Mouse (Mus musculus) cerebellum, adult 9-10 months (tissue): ENCODE measurements at regions not wholly inside any gene's neighbourhood (a gene's known extent, or its start where the extent isn't known, plus 50 kb on each side); places are given as distances from the start of the nearest gene placed in this dataset.

Experiments
- DNase-seq: peaks from one replicate; pipeline ENCODE4 v3.0.0; 2022

GRCm38 (mm10) chr3:3746542-3746941, 2004.1 kb upstream of the Gm8797 start:
- no peak for DNase-seq

DNA sequence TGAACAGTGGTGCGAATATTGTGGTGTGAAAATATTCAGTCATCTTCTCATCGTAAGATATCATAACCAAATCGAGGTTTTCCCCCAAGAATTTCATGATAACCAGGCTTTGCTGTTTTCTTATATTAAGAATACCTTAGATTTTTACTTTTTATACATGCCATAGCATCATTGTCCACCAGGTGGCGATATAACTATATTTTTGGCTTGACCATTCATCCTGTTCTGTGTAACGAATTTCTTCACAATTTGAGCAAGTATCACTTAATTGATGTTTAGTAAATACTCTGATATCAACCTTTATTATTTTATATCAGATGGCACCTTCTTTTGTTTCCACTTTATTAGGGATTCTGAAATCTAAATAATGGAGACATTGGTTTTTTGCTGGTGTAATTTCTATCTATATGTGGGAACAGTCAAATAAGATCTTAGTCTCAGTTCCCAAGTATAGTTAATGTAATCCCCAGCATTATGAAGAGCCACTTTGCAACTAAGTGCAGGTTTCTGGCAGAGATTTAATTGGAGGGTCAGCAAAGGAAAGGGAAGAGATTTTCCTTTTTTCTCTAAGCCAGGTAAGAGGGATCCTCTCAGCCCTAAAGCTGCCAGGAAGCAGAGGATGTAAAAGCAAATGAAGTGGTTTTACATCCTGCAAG, 1998.9 kb upstream of the Gm8797 start:
- peak; percentile 19 for DNase-seq

GRCm38 (mm10) chr3:3761346-3761745, 1989.3 kb upstream of the Gm8797 start:
- no peak for DNase-seq

- DNase-seq: no peak
These were observed 1966.4 kb upstream of the Gm8797 start for GRCm38 (mm10) chr3:3784200-3784599.

- no peak for DNase-seq
These were observed 1964.6 kb upstream of the Gm8797 start for GRCm38 (mm10) chr3:3786039-3786438.

- DNase-seq: no peak
These were observed 1942.8 kb upstream of the Gm8797 start for GRCm38 (mm10) chr3:3807821-3808220.

DNA sequence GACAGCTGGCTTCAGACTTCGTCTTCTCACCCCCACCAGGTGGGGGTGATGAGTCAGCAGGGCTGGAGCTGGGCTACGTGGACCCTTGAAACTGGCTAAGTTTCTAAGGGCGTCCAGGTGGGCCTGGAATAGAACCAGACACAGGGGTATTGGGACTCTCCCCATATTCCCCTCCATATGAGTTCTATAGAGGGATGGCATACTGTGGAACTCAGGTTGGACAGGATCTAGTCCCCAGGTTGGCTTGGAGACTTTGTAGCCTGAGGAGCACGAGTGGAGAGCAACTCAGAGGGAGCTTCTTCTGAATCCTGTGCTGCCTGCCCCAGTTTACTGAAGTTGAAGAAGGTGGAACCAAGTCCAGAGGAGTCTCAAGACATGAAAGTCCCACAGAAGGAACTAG, 1921.6 kb upstream of the Gm8797 start:
- no peak for DNase-seq

- no peak for DNase-seq
These were observed 1919.0 kb upstream of the Gm8797 start for GRCm38 (mm10) chr3:3831411-3832286.
